Mouse (Mus musculus): ENCODE data around the gene Pnpla6. TPM values are rescaled to one million over a fixed set of nuclear protein-coding genes. Genes with fewer than 3 reads are reported as not detected.
"Not testable (repeated sequence)": the region's sequence is repeated elsewhere in the genome, so short reads cannot be mapped to it uniquely, and the experiment has no call there.

Pnpla6 gene
- total and polyA plus RNA-seq, 2 experiments from 2014 or later = 26.3 to 56.4 TPM

- H3K9me3 ChIP-seq (ENCODE audit: low read length) = no peaks in the 10 kb centered on the region
- H3K4me1 ChIP-seq (ENCODE audit: insufficient read depth) = no peaks in the 10 kb centered on the region
- no peak overlapping the region for H3K9ac ChIP-seq
- H3K36me3 ChIP-seq (ENCODE audit: insufficient read depth) = no peaks in the 10 kb centered on the region
- ATAC-seq = no peak
- no peak overlapping the region for H3K4me3 ChIP-seq (ENCODE audit: low read depth, low read length)
- 83% methylated on average over 15 of the region's 15 CpGs for WGBS
- no peak overlapping the region for H3K4me2 ChIP-seq (ENCODE audit: low read depth)
- H3K27me3 ChIP-seq (ENCODE audit: insufficient read depth, low read length) = no peaks in the 10 kb centered on the region
- no peak for DNase-seq
- TF ChIP-seq CTCF (IDR thresholded peaks at IDR 0.05; ENCODE audit: low read depth) = no peak
- H3K27ac ChIP-seq (ENCODE audit: low read depth, low read length) = no peak overlapping the region
Measured at GRCm38 (mm10) chr8:3576211-3576960, 61.2 kb downstream of the Pnpla6 start.

- no peaks in the 10 kb centered on the region for H3K9me3 ChIP-seq (ENCODE audit: low read length)
- no peak overlapping the region for H3K4me2 ChIP-seq (ENCODE audit: low read depth)
- ATAC-seq = no peak
- DNase-seq = no peak
- H3K36me3 ChIP-seq (ENCODE audit: insufficient read depth) = no peaks in the 10 kb centered on the region
- no peaks in the 10 kb centered on the region for H3K4me1 ChIP-seq (ENCODE audit: insufficient read depth)
- TF ChIP-seq CTCF (IDR thresholded peaks at IDR 0.05; ENCODE audit: low read depth) = no peak
- no peak overlapping the region for H3K9ac ChIP-seq
- WGBS = 84% methylated on average over 9 of the region's 9 CpGs
- no peaks in the 10 kb centered on the region for H3K27me3 ChIP-seq (ENCODE audit: insufficient read depth, low read length)
- no peak overlapping the region for H3K27ac ChIP-seq (ENCODE audit: low read depth, low read length)
- H3K4me3 ChIP-seq (ENCODE audit: low read depth, low read length) = no peak overlapping the region
Measured at GRCm38 (mm10) chr8:3579390-3580364, 64.5 kb downstream of the Pnpla6 start.

GRCm38 (mm10) chr8:3581961-3582360, 66.8 kb downstream of the Pnpla6 start:
- H3K36me3 ChIP-seq (ENCODE audit: insufficient read depth); H3K4me2 ChIP-seq (ENCODE audit: low read depth); H3K4me3 ChIP-seq (ENCODE audit: low read depth, low read length); H3K9me3 ChIP-seq (ENCODE audit: low read length); H3K27ac ChIP-seq (ENCODE audit: low read depth, low read length); H3K27me3 ChIP-seq (ENCODE audit: insufficient read depth, low read length); H3K9ac ChIP-seq; DNase-seq; H3K4me1 ChIP-seq (ENCODE audit: insufficient read depth); ATAC-seq: not testable (repeated sequence)
- WGBS = 70% methylated on average over 1 of the region's 3 CpGs

- Histone ChIP-seq H3K4me3 (ENCODE audit: low read depth, low read length) (no peak overlapping the region), H3K4me2 (ENCODE audit: low read depth) (no peak overlapping the region), H3K4me1 (ENCODE audit: insufficient read depth) (no peaks in the 10 kb centered on the region), H3K36me3 (ENCODE audit: insufficient read depth) (no peaks in the 10 kb centered on the region), H3K9ac (no peak overlapping the region), H3K27ac (ENCODE audit: low read depth, low read length) (no peak overlapping the region), H3K27me3 (ENCODE audit: insufficient read depth, low read length) (no peaks in the 10 kb centered on the region), H3K9me3 (ENCODE audit: low read length) (no peaks in the 10 kb centered on the region)
- TF ChIP-seq CTCF (IDR thresholded peaks at IDR 0.05; ENCODE audit: low read depth) = no peak
- 97% methylated on average over 2 of the region's 2 CpGs for WGBS
- DNase-seq (no peak), ATAC-seq (no peak)
Measured at GRCm38 (mm10) chr8:3586452-3586851, 71.3 kb downstream of the Pnpla6 start.

- no peaks in the 10 kb centered on the region for H3K4me1 ChIP-seq (ENCODE audit: insufficient read depth)
- H3K9me3 ChIP-seq (ENCODE audit: low read length) = no peaks in the 10 kb centered on the region
- DNase-seq = no peak
- no peaks in the 10 kb centered on the region for H3K36me3 ChIP-seq (ENCODE audit: insufficient read depth)
- H3K9ac ChIP-seq = peak within 1 kb of the TSS; percentile 90
- peak within 1 kb of the TSS; percentile 68 for H3K4me2 ChIP-seq (ENCODE audit: low read depth)
- WGBS = under 1% methylated on average over 7 of the region's 7 CpGs
- H3K27me3 ChIP-seq (ENCODE audit: insufficient read depth, low read length) = no peaks in the 10 kb centered on the region
- H3K4me3 ChIP-seq (ENCODE audit: low read depth, low read length) = peak within 1 kb of the TSS; percentile 87
- peak within 1 kb of the TSS; percentile 84 for H3K27ac ChIP-seq (ENCODE audit: low read depth, low read length)
- ATAC-seq = no peak
- TF ChIP-seq CTCF (IDR thresholded peaks at IDR 0.05; ENCODE audit: low read depth) = no peak
Measured at GRCm38 (mm10) chr8:3586993-3587390, 71.8 kb downstream of the Pnpla6 start, which contains the start of gene Camsap3. Gene Camsap3, plus strand, starts transcription at chr8:3587293.

- H3K4me2 ChIP-seq (ENCODE audit: low read depth) = peak overlapping the region; percentile 68
- no peaks in the 10 kb centered on the region for H3K4me1 ChIP-seq (ENCODE audit: insufficient read depth)
- H3K4me3 ChIP-seq (ENCODE audit: low read depth, low read length) = peak overlapping the region; percentile 87
- peak; percentile 86 for ATAC-seq
- no peaks in the 10 kb centered on the region for H3K36me3 ChIP-seq (ENCODE audit: insufficient read depth)
- peak; percentile 83 for DNase-seq
- H3K9ac ChIP-seq = peak overlapping the region; percentile 90
- WGBS = under 1% methylated on average over 70 of the region's 77 CpGs
- no peak for TF ChIP-seq CTCF (IDR thresholded peaks at IDR 0.05; ENCODE audit: low read depth)
- no peaks in the 10 kb centered on the region for H3K9me3 ChIP-seq (ENCODE audit: low read length)
- H3K27ac ChIP-seq (ENCODE audit: low read depth, low read length) = peak overlapping the region; percentile 84
- no peaks in the 10 kb centered on the region for H3K27me3 ChIP-seq (ENCODE audit: insufficient read depth, low read length)
Measured at GRCm38 (mm10) chr8:3587391-3588257, 72.4 kb downstream of the Pnpla6 start.
